Comparison of ENCODE assay signal across 15 mouse cellular contexts in the genomic region with DNA sequence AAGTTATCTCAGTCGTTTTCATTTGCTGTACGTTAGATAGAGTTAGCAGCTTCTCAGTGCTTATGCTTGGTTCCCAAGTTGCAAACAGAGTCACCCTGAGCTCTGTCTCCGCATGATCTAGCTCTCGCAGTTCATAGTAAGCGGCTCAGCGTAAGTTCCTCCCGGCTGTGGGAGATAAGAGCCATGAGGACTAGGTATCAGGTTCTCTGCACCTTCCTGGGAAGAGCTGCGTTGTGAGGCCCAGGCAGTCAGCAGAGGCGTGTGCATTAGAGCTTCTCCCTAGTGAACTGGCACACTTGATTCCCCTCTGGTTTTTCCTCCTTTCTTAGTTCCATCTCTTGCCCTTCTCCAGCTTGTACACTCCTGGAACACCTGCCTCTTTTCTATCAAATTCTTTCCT.
A peak's percentile ranks its signal among the peaks of the same experiment; 100 is the strongest.
DNase-seq lines count a peak whose midpoint lies in the region; ATAC-seq and TF ChIP-seq lines count a peak whose summit lies in the region.
"Had no signal": no experiment of that assay in that cellular context is flagged by ENCODE, and none has a peak within 500 bp of the region (broad histone marks: within the 10 kb centered on the region; RNA-seq: fewer than 3 reads in every experiment).

No protein-coding gene starts in this region.

- H3K9ac ChIP-seq in intestine, embryonic 15.5 days = no peak overlapping the region
- no peak overlapping the region for H3K9ac ChIP-seq in intestine, postnatal 0 days (ENCODE audit: low read depth, low read length)
- H3K9ac ChIP-seq: embryonic facial prominence, embryonic 13.5 days; midbrain, embryonic 13.5 days; neural tube, embryonic 13.5 days had no signal

- no peak overlapping the region for H3K4me2 ChIP-seq in intestine, embryonic 15.5 days (replicated peaks)
- no peak overlapping the region for H3K4me2 ChIP-seq in intestine, postnatal 0 days (replicated peaks; ENCODE audit: low read depth)
- H3K4me2 ChIP-seq: embryonic facial prominence, embryonic 13.5 days; midbrain, embryonic 13.5 days; neural tube, embryonic 13.5 days had no signal

- no peaks in the 10 kb centered on the region for H3K9me3 ChIP-seq in intestine, embryonic 15.5 days
- H3K9me3 ChIP-seq in intestine, postnatal 0 days (ENCODE audit: control insufficient read depth) = no peaks in the 10 kb centered on the region
- no peaks in the 10 kb centered on the region for H3K9me3 ChIP-seq in erythroblast, embryonic 14.5 days (ENCODE audit: control insufficient read depth, low read length)
- H3K9me3 ChIP-seq in megakaryocyte, embryonic 14.5 days = no peaks in the 10 kb centered on the region
- H3K9me3 ChIP-seq: embryonic facial prominence, embryonic 13.5 days; midbrain, embryonic 13.5 days; neural tube, embryonic 13.5 days had no signal

- intact Hi-C loops in left cerebral cortex, postnatal 4 days (cut with DNase I) = no loop called here

- 56% methylated on average over 9 of the region's 9 CpGs for WGBS in intestine, embryonic 15.5 days
- 41% methylated on average over 9 of the region's 9 CpGs for WGBS in intestine, postnatal 0 days

- H3K36me3 ChIP-seq in intestine, embryonic 15.5 days = no peaks in the 10 kb centered on the region
- no peaks in the 10 kb centered on the region; the same call in 1 of the 2 replicates for H3K36me3 ChIP-seq in intestine, postnatal 0 days (ENCODE audit: control insufficient read depth, insufficient read depth)
- H3K36me3 ChIP-seq in erythroblast, embryonic 14.5 days (ENCODE audit: control insufficient read depth) = peaks cover 50% of the 10 kb centered on the region
- peaks cover 83% of the 10 kb centered on the region for H3K36me3 ChIP-seq in megakaryocyte, embryonic 14.5 days (replicated peaks; ENCODE audit: low read length)
- H3K36me3 ChIP-seq: embryonic facial prominence, embryonic 13.5 days; midbrain, embryonic 13.5 days; neural tube, embryonic 13.5 days had no signal

- no peak overlapping the region for H3K27ac ChIP-seq in intestine, embryonic 15.5 days
- H3K27ac ChIP-seq in intestine, postnatal 0 days (ENCODE audit: low read depth, low read length) = no peak overlapping the region
- H3K27ac ChIP-seq: embryonic facial prominence, embryonic 13.5 days; midbrain, embryonic 13.5 days; neural tube, embryonic 13.5 days had no signal

- H3K27me3 ChIP-seq in intestine, embryonic 15.5 days (replicated peaks) = no peaks in the 10 kb centered on the region
- H3K27me3 ChIP-seq in intestine, postnatal 0 days (replicated peaks; ENCODE audit: control insufficient read depth, insufficient read depth, low read length) = no peaks in the 10 kb centered on the region
- no peaks in the 10 kb centered on the region for H3K27me3 ChIP-seq in erythroblast, embryonic 14.5 days (ENCODE audit: control insufficient read depth)
- no peaks in the 10 kb centered on the region for H3K27me3 ChIP-seq in megakaryocyte, embryonic 14.5 days (replicated peaks)
- H3K27me3 ChIP-seq: embryonic facial prominence, embryonic 13.5 days; midbrain, embryonic 13.5 days; neural tube, embryonic 13.5 days had no signal

- no peak for TF ChIP-seq CTCF in intestine, postnatal 0 days (IDR thresholded peaks at IDR 0.05; ENCODE audit: low read depth)

- peaks cover 7% of the 10 kb centered on the region; the same call in 1 of the 2 replicates for H3K4me1 ChIP-seq in intestine, embryonic 15.5 days (replicated peaks)
- no peaks in the 10 kb centered on the region for H3K4me1 ChIP-seq in intestine, postnatal 0 days (replicated peaks; ENCODE audit: control insufficient read depth, insufficient read depth, low read length)
- H3K4me1 ChIP-seq in erythroblast, embryonic 14.5 days (ENCODE audit: control insufficient read depth) = peaks cover 56% of the 10 kb centered on the region
- peaks cover 87% of the 10 kb centered on the region for H3K4me1 ChIP-seq in megakaryocyte, embryonic 14.5 days

- peak; percentile 88 for ATAC-seq in intestine, embryonic 15.5 days
- no peak for ATAC-seq in intestine, postnatal 0 days
- ATAC-seq: forebrain, embryonic 16.5 days; midbrain, embryonic 13.5 days had no signal

- peak; percentile 20 to 72 for DNase-seq in adrenal gland, adult (ENCODE audit: inconsistent age in 2 of 2, low spot score in 1 of 2)
- no peak for DNase-seq in adrenal gland, adult 18-20 months (ENCODE audit: low spot score in 2 of 2)
- no peak for DNase-seq in cerebellum, postnatal 4 days (ENCODE audit: low spot score in 2 of 2)
- DNase-seq in left cerebral cortex, postnatal 4 days = no peak
- DNase-seq: cerebellum, adult 9-11 months; kidney, adult 18-20 months; lung, adult 2 months had no signal

- H3K4me3 ChIP-seq in intestine, embryonic 15.5 days (replicated peaks) = no peak overlapping the region
- no peak overlapping the region for H3K4me3 ChIP-seq in intestine, postnatal 0 days (ENCODE audit: low read depth, low read length)
- peak overlapping the region; percentile 39 for H3K4me3 ChIP-seq in erythroblast, embryonic 14.5 days (replicated peaks)
- H3K4me3 ChIP-seq in megakaryocyte, embryonic 14.5 days (replicated peaks) = peak overlapping the region; percentile 47
- H3K4me3 ChIP-seq: embryonic facial prominence, embryonic 13.5 days; midbrain, embryonic 13.5 days; neural tube, embryonic 13.5 days had no signal

Comparison
In these comparisons a context has a peak if more than half of its experiments do, and no peak if none do; other contexts are left out.
1. DNase-seq: peak in adrenal gland, adult (2 of 2); none in adrenal gland, adult 18-20 months (0 of 2), cerebellum, postnatal 4 days (0 of 2) and left cerebral cortex, postnatal 4 days (single experiment).
2. H3K4me3 ChIP-seq: peak in erythroblast, embryonic 14.5 days (single experiment) and megakaryocyte, embryonic 14.5 days (single experiment); none in intestine, embryonic 15.5 days (single experiment) and intestine, postnatal 0 days (single experiment).